Mouse (Mus musculus) testis, adult 2 months (tissue): ENCODE measurements at regions not wholly inside any gene's neighbourhood (a gene's known extent, or its start where the extent isn't known, plus 50 kb on each side); places are given as distances from the start of the nearest gene placed in this dataset.

Experiments used
- H3K27ac ChIP-seq: fragments of 200-500 bp; 2 replicates; pipeline ENCODE4 v1.5.1; 2012; ENCODE audit warnings: low read depth, low read length; ENCODE audit not compliant: control insufficient read depth, insufficient read depth
- H3K27me3 ChIP-seq: fragments of 200-500 bp; 2 replicates; pipeline ENCODE4 v1.6.1; 2012; ENCODE audit warnings: mild to moderate bottlenecking, low read length, moderate library complexity; ENCODE audit not compliant: control insufficient read depth, insufficient read depth
- H3K36me3 ChIP-seq: fragments of 200-500 bp; 2 replicates; pipeline ENCODE4 v1.6.1; 2012; ENCODE audit warnings: mild to moderate bottlenecking, low read length; ENCODE audit not compliant: control insufficient read depth, insufficient read depth
- H3K4me1 ChIP-seq: fragments of 200-500 bp; 2 replicates; pipeline ENCODE4 v1.6.1; 2012; ENCODE audit warnings: low read length; ENCODE audit not compliant: control insufficient read depth, insufficient read depth
- H3K4me3 ChIP-seq: fragments of 200-500 bp; 2 replicates; pipeline ENCODE4 v1.5.1; 2012; ENCODE audit warnings: low read depth, mild to moderate bottlenecking, low read length, moderate library complexity, mixed read lengths; ENCODE audit not compliant: control insufficient read depth
- CTCF ChIP-seq: fragments of 200-500 bp; IDR thresholded peaks from 2 replicates; pipeline ENCODE4 v1.5.1; 2012; ENCODE audit warnings: low read depth, mild to moderate bottlenecking, inconsistent platforms, low read length, moderate library complexity; ENCODE audit not compliant: control insufficient read depth, insufficient read depth, insufficient replicate concordance
- POLR2A ChIP-seq: fragments of 200-500 bp; IDR thresholded peaks from 2 replicates; pipeline ENCODE4 v1.6.1; 2012; ENCODE audit warnings: low read depth, mild to moderate bottlenecking, inconsistent platforms, low read length, moderate library complexity; ENCODE audit not compliant: control insufficient read depth

- Histone ChIP-seq H3K27me3 (no peaks in the 10 kb centered on the region), H3K36me3 (no peaks in the 10 kb centered on the region), H3K4me1 (peaks cover 10% of the 10 kb centered on the region), H3K27ac (no peak overlapping the region), H3K4me3 (no peak overlapping the region)
- TF ChIP-seq POLR2A (no peak), CTCF (no peak)
Observed at GRCm38 (mm10) chr6:51685651-51686287, 162.1 kb downstream of the Snx10 start.

- TF ChIP-seq CTCF, result no peak
- TF ChIP-seq POLR2A, result no peak
- no peak overlapping the region for H3K4me3 ChIP-seq
- no peaks in the 10 kb centered on the region for H3K27me3 ChIP-seq
- H3K36me3 ChIP-seq, result no peaks in the 10 kb centered on the region
- H3K27ac ChIP-seq, result no peak overlapping the region
- H3K4me1 ChIP-seq, result no peaks in the 10 kb centered on the region
Observed at GRCm38 (mm10) chr6:51690795-51691563, 167.3 kb downstream of the Snx10 start.

GRCm38 (mm10) chr6:51693984-51694383, 170.3 kb downstream of the Snx10 start:
- no peak overlapping the region for H3K4me3 ChIP-seq
- no peaks in the 10 kb centered on the region for H3K27me3 ChIP-seq
- no peaks in the 10 kb centered on the region for H3K4me1 ChIP-seq
- no peak for TF ChIP-seq CTCF
- no peak overlapping the region for H3K27ac ChIP-seq
- H3K36me3 ChIP-seq, result no peaks in the 10 kb centered on the region

GRCm38 (mm10) chr6:51696396-51696795, 172.7 kb downstream of the Snx10 start:
- TF ChIP-seq CTCF (no peak), POLR2A (no peak)
- no peaks in the 10 kb centered on the region for H3K27me3 ChIP-seq
- no peak overlapping the region for H3K27ac ChIP-seq
- H3K36me3 ChIP-seq, result no peaks in the 10 kb centered on the region
- H3K4me3 ChIP-seq, result no peak overlapping the region
- H3K4me1 ChIP-seq, result no peaks in the 10 kb centered on the region

GRCm38 (mm10) chr6:51697754-51698153, 174.1 kb downstream of the Snx10 start:
- H3K27me3 ChIP-seq, result no peaks in the 10 kb centered on the region
- H3K36me3 ChIP-seq, result no peaks in the 10 kb centered on the region
- H3K4me1 ChIP-seq, result no peaks in the 10 kb centered on the region
- TF ChIP-seq POLR2A (no peak), CTCF (no peak)
- H3K27ac ChIP-seq, result no peak overlapping the region
- H3K4me3 ChIP-seq, result no peak overlapping the region

GRCm38 (mm10) chr6:51698244-51698643, 174.5 kb downstream of the Snx10 start:
- Histone ChIP-seq H3K4me3 (no peak overlapping the region), H3K36me3 (no peaks in the 10 kb centered on the region), H3K4me1 (no peaks in the 10 kb centered on the region), H3K27ac (no peak overlapping the region), H3K27me3 (no peaks in the 10 kb centered on the region)
- TF ChIP-seq POLR2A, result no peak
- TF ChIP-seq CTCF, result no peak

- Histone ChIP-seq H3K36me3 (no peaks in the 10 kb centered on the region), H3K4me1 (no peaks in the 10 kb centered on the region), H3K27me3 (no peaks in the 10 kb centered on the region), H3K27ac (no peak overlapping the region), H3K4me3 (no peak overlapping the region)
- no peak for TF ChIP-seq POLR2A
- TF ChIP-seq CTCF, result no peak
Observed at GRCm38 (mm10) chr6:51701253-51702020, 177.7 kb downstream of the Snx10 start.
